Mouse (Mus musculus): ENCODE data around the gene Ldb1. TPM values are rescaled to one million over a fixed set of nuclear protein-coding genes. Genes with fewer than 3 reads are reported as not detected.

Ldb1 gene
- polyA plus RNA-seq, 1 experiment: 772 TPM

DNA sequence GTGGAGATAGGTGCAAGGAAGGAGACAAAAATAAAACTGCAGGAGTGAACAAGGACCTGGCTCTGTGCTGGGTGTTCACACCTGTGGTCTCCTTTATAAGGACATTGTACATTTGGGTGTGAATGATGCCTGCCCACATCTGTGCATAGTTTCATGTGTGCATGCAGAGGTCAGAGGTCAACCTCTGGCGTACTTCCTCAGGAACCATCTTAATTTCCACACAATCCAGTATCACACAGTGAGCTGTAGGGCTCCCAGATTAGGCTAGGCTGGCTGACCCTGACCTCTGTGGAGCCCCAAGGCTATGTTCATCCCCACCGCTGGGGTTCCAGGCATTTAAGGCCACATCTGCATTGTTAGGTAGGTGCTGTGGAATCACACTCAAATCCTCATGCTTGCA is 2.4 kb upstream of the Ldb1 start:
- TF ChIP-seq CTCF (IDR thresholded peaks at IDR 0.05; ENCODE audit: borderline replicate concordance, control insufficient read depth, extremely low read depth, insufficient read depth, low read length, poor library complexity) (no peak), POLR2A (IDR thresholded peaks at IDR 0.05; ENCODE audit: control insufficient read depth, extremely low read depth, insufficient read depth, low read length, poor library complexity) (no peak)
- peaks cover 37% of the 10 kb centered on the region for H3K4me1 ChIP-seq (replicated peaks; ENCODE audit: control insufficient read depth, insufficient read depth, low read length)
- no peaks in the 10 kb centered on the region for H3K27me3 ChIP-seq (ENCODE audit: control insufficient read depth, insufficient read depth, low read length)
- DNase-seq: no peak
- H3K27ac ChIP-seq (ENCODE audit: control insufficient read depth, insufficient read depth, low read length): no peak overlapping the region
- H3K4me3 ChIP-seq (ENCODE audit: control insufficient read depth, insufficient read depth, low read length): no peak overlapping the region
- whole genome bisulfite sequencing: 92% methylated on average over 2 of the region's 2 CpGs
- H3K36me3 ChIP-seq (ENCODE audit: control insufficient read depth, insufficient read depth, low read length): no peaks in the 10 kb centered on the region

DNA sequence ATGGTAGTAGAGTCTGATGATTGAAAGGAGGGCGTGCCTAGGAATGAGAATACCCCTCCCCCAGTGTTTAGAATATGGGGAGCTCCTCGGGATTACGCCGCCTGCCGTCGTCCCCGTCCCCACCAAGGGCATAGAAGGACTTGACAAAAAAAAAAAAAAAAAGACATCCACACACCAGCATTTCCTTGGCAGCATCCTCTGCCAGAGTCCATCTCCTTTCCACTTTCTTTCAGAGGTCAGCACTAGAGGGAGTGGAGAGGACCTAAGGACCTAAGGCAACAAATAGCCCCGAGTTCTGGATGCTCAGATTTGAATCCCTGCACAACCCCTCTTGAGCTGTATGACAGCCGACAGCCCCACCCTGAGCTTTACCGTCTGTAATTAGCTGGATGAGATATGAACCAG is 1.6 kb upstream of the Ldb1 start:
- 58% methylated on average over 10 of the region's 10 CpGs for WGBS
- H3K36me3 ChIP-seq (ENCODE audit: control insufficient read depth, insufficient read depth, low read length): no peaks in the 10 kb centered on the region

DNA sequence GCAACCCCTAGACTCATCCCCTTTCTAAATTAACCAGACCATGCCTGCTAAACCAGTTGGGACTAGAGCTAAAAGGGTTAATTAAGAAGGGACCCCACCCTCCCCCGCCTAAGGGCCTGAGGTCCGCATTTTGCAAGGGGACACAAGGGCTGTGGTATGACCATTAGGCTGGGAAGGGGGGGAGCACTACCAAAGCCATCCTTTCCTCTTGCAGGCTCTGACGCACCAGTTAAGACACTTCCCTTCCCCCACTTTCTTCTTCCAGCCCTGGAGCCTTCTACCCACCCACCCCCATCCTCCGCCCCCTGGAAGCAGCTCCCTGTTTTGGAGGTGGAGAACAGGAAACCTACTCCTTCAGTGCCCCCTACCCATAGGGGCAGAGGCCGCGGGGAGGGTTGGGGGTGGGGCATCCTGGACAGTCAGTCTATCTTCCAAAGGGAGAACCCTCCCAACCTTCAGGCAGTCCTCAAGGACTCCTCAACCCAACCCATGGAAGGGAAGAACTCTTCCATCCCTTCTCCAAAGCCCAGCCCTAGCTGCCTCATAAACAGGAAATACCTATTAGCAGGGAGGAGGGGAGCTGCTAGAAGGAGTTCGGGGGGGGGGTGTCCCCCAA is 790 bp upstream of the Ldb1 start:
- DNase-seq: peak; percentile 21
- TF ChIP-seq POLR2A (IDR thresholded peaks at IDR 0.05; ENCODE audit: control insufficient read depth, extremely low read depth, insufficient read depth, low read length, poor library complexity): no peak
- WGBS: 6% methylated on average over 7 of the region's 7 CpGs
- no peaks in the 10 kb centered on the region for H3K27me3 ChIP-seq (ENCODE audit: control insufficient read depth, insufficient read depth, low read length)
- peak overlapping the region; percentile 0; the same call in 1 of the 2 replicates for H3K27ac ChIP-seq (ENCODE audit: control insufficient read depth, insufficient read depth, low read length)
- no peaks in the 10 kb centered on the region for H3K36me3 ChIP-seq (ENCODE audit: control insufficient read depth, insufficient read depth, low read length)
- peak overlapping the region; percentile 50 for H3K4me3 ChIP-seq (ENCODE audit: control insufficient read depth, insufficient read depth, low read length)
- peaks cover 50% of the 10 kb centered on the region for H3K4me1 ChIP-seq (replicated peaks; ENCODE audit: control insufficient read depth, insufficient read depth, low read length)

More for the DNA sequence above, 1.6 kb upstream of the Ldb1 start:
- H3K27me3 ChIP-seq (ENCODE audit: control insufficient read depth, insufficient read depth, low read length): no peaks in the 10 kb centered on the region
- no peak for TF ChIP-seq POLR2A (IDR thresholded peaks at IDR 0.05; ENCODE audit: control insufficient read depth, extremely low read depth, insufficient read depth, low read length, poor library complexity)
- TF ChIP-seq CTCF (IDR thresholded peaks at IDR 0.05; ENCODE audit: borderline replicate concordance, control insufficient read depth, extremely low read depth, insufficient read depth, low read length, poor library complexity): no peak
- H3K4me1 ChIP-seq (replicated peaks; ENCODE audit: control insufficient read depth, insufficient read depth, low read length): peaks cover 44% of the 10 kb centered on the region
- H3K4me3 ChIP-seq (ENCODE audit: control insufficient read depth, insufficient read depth, low read length): no peak overlapping the region
- H3K27ac ChIP-seq (ENCODE audit: control insufficient read depth, insufficient read depth, low read length): no peak overlapping the region
- no peak for DNase-seq

DNA sequence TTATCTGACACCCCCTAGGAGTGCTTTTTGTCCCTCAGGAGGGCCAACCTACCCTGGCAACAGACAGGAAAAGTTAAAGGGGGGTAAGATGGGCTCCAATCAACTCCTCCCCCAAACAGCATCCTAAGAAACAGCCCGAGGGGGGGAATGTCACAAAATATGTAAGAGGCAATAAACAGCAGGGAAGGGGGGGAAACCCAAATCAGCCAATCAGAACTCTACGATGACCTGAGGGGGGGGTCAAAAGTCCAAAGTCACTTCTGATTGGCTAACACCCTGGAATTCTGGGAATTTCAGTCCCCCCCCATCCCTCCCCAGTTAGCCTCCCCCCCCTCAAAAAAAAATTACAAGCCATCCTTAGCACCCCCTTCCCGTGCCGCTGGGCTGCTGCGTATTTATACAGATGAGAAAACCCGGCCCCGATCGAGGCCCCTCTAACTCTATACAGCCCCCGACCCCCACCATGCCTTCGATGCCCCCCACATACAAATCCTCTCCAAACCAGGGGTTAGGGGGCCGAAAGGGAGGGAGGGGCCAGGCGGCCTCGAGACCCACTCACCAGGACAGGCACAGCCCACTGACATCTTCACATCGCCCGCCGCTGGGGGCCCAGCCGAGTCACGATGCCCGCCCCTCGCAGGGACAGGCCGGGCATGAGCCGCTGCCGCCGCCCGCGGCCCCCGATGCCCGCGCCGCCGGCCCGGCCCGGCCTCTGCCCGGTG is 582 bp downstream of the Ldb1 start, which contains the start of gene Pprc1:
Gene Pprc1 (plus strand): TSS at position 616 of the 722 bp plus-strand sequence.
- Histone ChIP-seq H3K27ac (ENCODE audit: control insufficient read depth, insufficient read depth, low read length) (peak within 1 kb of the TSS; percentile 28; the same call in 1 of the 2 replicates), H3K4me1 (replicated peaks; ENCODE audit: control insufficient read depth, insufficient read depth, low read length) (peaks cover 44% of the 10 kb centered on the region), H3K4me3 (ENCODE audit: control insufficient read depth, insufficient read depth, low read length) (peak within 1 kb of the TSS; percentile 50), H3K27me3 (ENCODE audit: control insufficient read depth, insufficient read depth, low read length) (no peaks in the 10 kb centered on the region), H3K36me3 (ENCODE audit: control insufficient read depth, insufficient read depth, low read length) (no peaks in the 10 kb centered on the region)
- DNase-seq: peak; percentile 23
- TF ChIP-seq CTCF (IDR thresholded peaks at IDR 0.05; ENCODE audit: borderline replicate concordance, control insufficient read depth, extremely low read depth, insufficient read depth, low read length, poor library complexity) (no peak), POLR2A (IDR thresholded peaks at IDR 0.05; ENCODE audit: control insufficient read depth, extremely low read depth, insufficient read depth, low read length, poor library complexity) (peak; percentile 72)
- WGBS: under 1% methylated on average over 34 of the region's 34 CpGs

DNA sequence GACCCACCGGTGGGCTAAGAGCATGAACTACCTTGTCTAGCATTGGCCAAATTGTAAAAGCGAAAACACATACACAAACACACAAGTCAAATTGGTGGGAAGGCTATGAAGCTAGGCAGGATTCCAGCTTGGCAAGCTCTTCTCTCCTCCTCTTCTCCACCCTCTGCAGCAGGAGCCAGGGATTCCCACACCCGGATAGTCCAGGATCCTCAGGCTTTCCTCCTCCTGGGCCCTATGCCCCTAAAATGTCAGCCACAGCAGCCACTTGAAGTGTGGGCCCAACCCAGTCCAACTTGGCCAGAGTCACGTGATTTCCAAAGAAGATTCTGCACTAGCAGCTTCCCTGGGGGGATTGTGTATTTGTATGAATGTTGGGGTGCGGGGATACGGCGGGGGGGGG is 1.6 kb downstream of the Ldb1 start:
- TF ChIP-seq POLR2A (IDR thresholded peaks at IDR 0.05; ENCODE audit: control insufficient read depth, extremely low read depth, insufficient read depth, low read length, poor library complexity) (no peak), CTCF (IDR thresholded peaks at IDR 0.05; ENCODE audit: borderline replicate concordance, control insufficient read depth, extremely low read depth, insufficient read depth, low read length, poor library complexity) (no peak)
- H3K4me3 ChIP-seq (ENCODE audit: control insufficient read depth, insufficient read depth, low read length): no peak overlapping the region
- WGBS: 58% methylated on average over 7 of the region's 7 CpGs
- H3K36me3 ChIP-seq (ENCODE audit: control insufficient read depth, insufficient read depth, low read length): no peaks in the 10 kb centered on the region
- H3K4me1 ChIP-seq (replicated peaks; ENCODE audit: control insufficient read depth, insufficient read depth, low read length): peaks cover 46% of the 10 kb centered on the region
- no peak for DNase-seq
- H3K27ac ChIP-seq (ENCODE audit: control insufficient read depth, insufficient read depth, low read length): peak overlapping the region; percentile 29; the same call in 1 of the 2 replicates
- no peaks in the 10 kb centered on the region for H3K27me3 ChIP-seq (ENCODE audit: control insufficient read depth, insufficient read depth, low read length)

DNA sequence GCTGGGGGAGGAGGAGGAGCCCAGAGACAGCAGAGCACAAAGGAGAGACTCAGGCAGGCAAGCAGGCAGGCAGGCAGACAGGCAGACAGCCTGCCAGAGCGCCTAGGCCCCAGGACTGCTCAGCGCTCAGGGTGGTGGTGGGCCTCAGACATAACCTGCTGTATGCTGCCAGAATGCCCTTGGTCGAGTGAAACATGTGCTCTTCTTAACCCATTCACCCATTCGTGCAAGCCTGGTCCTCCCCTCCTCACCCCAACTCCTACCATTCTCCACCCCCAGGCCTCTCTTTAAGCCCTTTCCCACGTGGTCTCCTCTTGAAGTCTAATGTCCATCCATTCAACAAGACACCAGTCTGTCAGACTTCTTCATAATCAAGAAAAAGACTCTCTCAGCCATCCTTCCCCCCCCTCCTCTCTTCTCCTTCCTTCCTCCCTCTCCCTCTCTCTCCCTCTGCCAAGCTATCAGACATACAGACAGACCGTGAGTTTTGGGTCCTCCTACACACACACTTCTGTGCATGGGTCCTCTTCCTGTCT is 2.5 kb downstream of the Ldb1 start:
- Histone ChIP-seq H3K36me3 (ENCODE audit: control insufficient read depth, insufficient read depth, low read length) (no peaks in the 10 kb centered on the region), H3K4me1 (replicated peaks; ENCODE audit: control insufficient read depth, insufficient read depth, low read length) (peaks cover 53% of the 10 kb centered on the region), H3K4me3 (ENCODE audit: control insufficient read depth, insufficient read depth, low read length) (no peak overlapping the region; the same call in 1 of the 2 replicates), H3K27ac (ENCODE audit: control insufficient read depth, insufficient read depth, low read length) (peak overlapping the region; percentile 66), H3K27me3 (ENCODE audit: control insufficient read depth, insufficient read depth, low read length) (no peaks in the 10 kb centered on the region)
- 6% methylated on average over 6 of the region's 6 CpGs for WGBS
- no peak for TF ChIP-seq CTCF (IDR thresholded peaks at IDR 0.05; ENCODE audit: borderline replicate concordance, control insufficient read depth, extremely low read depth, insufficient read depth, low read length, poor library complexity)
- no peak; the same call in 1 of the 2 replicates for TF ChIP-seq POLR2A (IDR thresholded peaks at IDR 0.05; ENCODE audit: control insufficient read depth, extremely low read depth, insufficient read depth, low read length, poor library complexity)
- peak; percentile 64 for DNase-seq

Data from thymus, adult 2 months (tissue).